Mouse (Mus musculus) midbrain, embryonic 14.5 days (tissue): ENCODE measurements around the gene Med26. TPM values are rescaled to one million over a fixed set of nuclear protein-coding genes. Genes with fewer than 3 reads are reported as not detected.
A peak's percentile ranks its signal among the peaks of the same experiment; 100 is the strongest.

Experiments used
- ATAC-seq: fragments of 200-750 bp; cut with Nextera tagmentation; 2 replicates; pipeline ENCODE4 v1.8.0; 2017; ENCODE audit warnings: moderate number of reproducible peaks, moderate library complexity; ENCODE audit not compliant: low FRiP score, low TSS enrichment
- DNase-seq: peaks from one replicate; pipeline ENCODE4 v3.0.0-alpha.2; 2015
- H3K27ac ChIP-seq: fragments of 300-500 bp; sonication (generic); replicated peaks from 2 replicates; pipeline ENCODE4 v1.5.1; 2014; ENCODE audit warnings: mild to moderate bottlenecking, low read depth, low read length, moderate library complexity
- H3K27me3 ChIP-seq: fragments of 300-500 bp; sonication (generic); 2 replicates; pipeline ENCODE4 v1.6.1; 2014; ENCODE audit warnings: low read length, control low read depth, mixed read lengths; ENCODE audit not compliant: control insufficient read depth, insufficient read depth
- H3K36me3 ChIP-seq: fragments of 300-500 bp; sonication (generic); 2 replicates; pipeline ENCODE4 v1.6.1; 2014; ENCODE audit warnings: low read length, control low read depth; ENCODE audit not compliant: control insufficient read depth, insufficient read depth
- H3K4me1 ChIP-seq: fragments of 300-500 bp; sonication (generic); 2 replicates; pipeline ENCODE4 v1.6.1; 2014; ENCODE audit warnings: mild to moderate bottlenecking, antibody characterized with exemption, low read length, control low read depth; ENCODE audit not compliant: control insufficient read depth, insufficient read depth
- H3K4me2 ChIP-seq: fragments of 300-500 bp; sonication (generic); 2 replicates; pipeline ENCODE4 v1.6.1; 2014; ENCODE audit warnings: mild to moderate bottlenecking, low read length, moderate library complexity
- H3K4me3 ChIP-seq: fragments of 300-500 bp; sonication (generic); replicated peaks from 2 replicates; pipeline ENCODE4 v1.5.1; 2014; ENCODE audit warnings: low read depth, low read length
- H3K9ac ChIP-seq: fragments of 300-500 bp; sonication (generic); replicated peaks from 2 replicates; pipeline ENCODE4 v1.6.1; 2014; ENCODE audit warnings: mild to moderate bottlenecking, low read length, moderate library complexity
- H3K9me3 ChIP-seq: fragments of 300-500 bp; sonication (generic); 2 replicates; pipeline ENCODE4 v1.6.1; 2016; ENCODE audit warnings: low read length, control low read depth, mixed read lengths; ENCODE audit not compliant: control insufficient read depth
- WGBS: fragments of 180-500 bp; shearing (Covaris S2); extraction: QIAGEN DNeasy Blood & Tissue Kit; methylation state at CpG from one replicate; pipeline ENCODE4 v1.1.7; 2014; 5-methylcytosine and 5-hydroxymethylcytosine counted together
- polyA plus RNA-seq: library from polyadenylated mRNA; unstranded; fragments of >200 nt; fragmentation: Nextera tagmentation; extraction: Ambion mirVana; gene quantifications from 2 replicates; pipeline ENCODE4 v1.2.1, GENCODE M21; 2014

Med26 gene
- polyA plus RNA-seq, 1 experiment from 2014 or later, result 16.4 TPM

GRCm38 (mm10) chr8:72497911-72498310 is 50.2 kb downstream of the Med26 start:
- H3K4me1 ChIP-seq, result peaks cover 15% of the 10 kb centered on the region
- ATAC-seq, result no peak
- no peak overlapping the region for H3K9ac ChIP-seq
- no peak overlapping the region for H3K4me3 ChIP-seq
- 90% methylated on average over 1 of the region's 1 CpGs for WGBS
- H3K9me3 ChIP-seq, result no peaks in the 10 kb centered on the region
- DNase-seq, result no peak
- no peak overlapping the region for H3K27ac ChIP-seq
- H3K4me2 ChIP-seq, result no peak overlapping the region
- peaks cover 23% of the 10 kb centered on the region for H3K36me3 ChIP-seq
- no peaks in the 10 kb centered on the region for H3K27me3 ChIP-seq

- ATAC-seq, result no peak
Measured at GRCm38 (mm10) chr8:72496217-72496616, 51.9 kb downstream of the Med26 start.

DNA sequence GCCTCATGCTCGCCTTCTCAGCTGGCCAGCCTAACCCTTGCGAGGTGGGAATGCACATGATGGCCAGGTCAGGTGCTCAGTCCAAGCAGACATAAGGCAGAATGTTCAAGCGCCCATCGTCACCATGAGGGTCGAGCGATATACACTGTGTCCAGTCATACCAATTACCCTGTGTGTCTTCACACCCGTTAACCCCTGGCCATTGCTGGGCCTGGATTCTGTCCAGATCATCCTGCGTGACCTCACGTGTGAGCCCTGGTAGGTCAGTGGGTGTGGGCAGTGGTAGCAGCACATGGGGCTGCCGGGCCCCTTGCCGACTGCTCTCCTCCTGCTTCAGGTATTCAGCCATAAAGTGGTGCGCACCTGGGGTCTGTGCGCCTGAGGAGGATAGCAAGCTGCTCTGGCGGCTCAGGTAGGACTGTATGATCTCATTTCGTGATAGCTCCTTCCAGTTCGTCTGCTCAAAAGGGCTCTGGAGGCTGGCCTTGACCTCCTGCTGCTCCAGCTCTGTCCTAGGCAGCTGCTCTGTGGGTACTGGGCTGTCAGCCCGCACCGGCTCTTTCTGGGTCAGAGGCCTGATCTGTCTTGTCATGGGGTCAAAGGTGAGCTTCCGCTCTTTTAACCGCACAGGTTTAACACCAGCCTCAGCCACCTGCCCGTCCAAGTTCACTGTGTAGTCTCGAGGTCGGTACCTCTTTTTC is 52.5 kb downstream of the Med26 start:
- Histone ChIP-seq H3K27ac (no peak overlapping the region), H3K27me3 (no peaks in the 10 kb centered on the region), H3K9ac (no peak overlapping the region), H3K4me1 (peaks cover 22% of the 10 kb centered on the region), H3K4me3 (no peak overlapping the region), H3K36me3 (peaks cover 23% of the 10 kb centered on the region), H3K9me3 (no peaks in the 10 kb centered on the region), H3K4me2 (no peak overlapping the region)
- WGBS, result 90% methylated on average over 23 of the region's 23 CpGs
- ATAC-seq (no peak), DNase-seq (no peak)

More at GRCm38 (mm10) chr8:72496217-72496616, 51.9 kb downstream of the Med26 start:
- Histone ChIP-seq H3K27me3 (no peaks in the 10 kb centered on the region), H3K4me2 (no peak overlapping the region), H3K9me3 (no peaks in the 10 kb centered on the region), H3K36me3 (peaks cover 23% of the 10 kb centered on the region), H3K27ac (no peak overlapping the region), H3K4me1 (peaks cover 20% of the 10 kb centered on the region), H3K4me3 (no peak overlapping the region), H3K9ac (no peak overlapping the region)
- 88% methylated on average over 19 of the region's 19 CpGs for WGBS
- DNase-seq, result no peak

- Histone ChIP-seq H3K9ac (peak overlapping the region; percentile 65), H3K4me3 (peak overlapping the region; percentile 74), H3K9me3 (no peaks in the 10 kb centered on the region), H3K27ac (peak overlapping the region; percentile 76), H3K27me3 (no peaks in the 10 kb centered on the region), H3K4me2 (peak overlapping the region; percentile 80), H3K36me3 (peaks cover 23% of the 10 kb centered on the region), H3K4me1 (peaks cover 22% of the 10 kb centered on the region)
- no peak for ATAC-seq
- WGBS, result 13% methylated on average over 8 of the region's 8 CpGs
- no peak for DNase-seq
Measured at GRCm38 (mm10) chr8:72493381-72493780, 54.7 kb downstream of the Med26 start.

- peak; percentile 100 for DNase-seq
- H3K4me1 ChIP-seq, result peaks cover 22% of the 10 kb centered on the region
- H3K36me3 ChIP-seq, result peaks cover 27% of the 10 kb centered on the region
- H3K9me3 ChIP-seq, result no peaks in the 10 kb centered on the region
- peak overlapping the region; percentile 74 for H3K4me3 ChIP-seq
- H3K9ac ChIP-seq, result peak overlapping the region; percentile 77
- WGBS, result under 1% methylated on average over 47 of the region's 56 CpGs
- peak overlapping the region; percentile 83 for H3K4me2 ChIP-seq
- peak; percentile 99 for ATAC-seq
- peak overlapping the region; percentile 81 for H3K27ac ChIP-seq
- H3K27me3 ChIP-seq, result no peaks in the 10 kb centered on the region
Measured at GRCm38 (mm10) chr8:72492622-72493081, 55.4 kb downstream of the Med26 start.

DNA sequence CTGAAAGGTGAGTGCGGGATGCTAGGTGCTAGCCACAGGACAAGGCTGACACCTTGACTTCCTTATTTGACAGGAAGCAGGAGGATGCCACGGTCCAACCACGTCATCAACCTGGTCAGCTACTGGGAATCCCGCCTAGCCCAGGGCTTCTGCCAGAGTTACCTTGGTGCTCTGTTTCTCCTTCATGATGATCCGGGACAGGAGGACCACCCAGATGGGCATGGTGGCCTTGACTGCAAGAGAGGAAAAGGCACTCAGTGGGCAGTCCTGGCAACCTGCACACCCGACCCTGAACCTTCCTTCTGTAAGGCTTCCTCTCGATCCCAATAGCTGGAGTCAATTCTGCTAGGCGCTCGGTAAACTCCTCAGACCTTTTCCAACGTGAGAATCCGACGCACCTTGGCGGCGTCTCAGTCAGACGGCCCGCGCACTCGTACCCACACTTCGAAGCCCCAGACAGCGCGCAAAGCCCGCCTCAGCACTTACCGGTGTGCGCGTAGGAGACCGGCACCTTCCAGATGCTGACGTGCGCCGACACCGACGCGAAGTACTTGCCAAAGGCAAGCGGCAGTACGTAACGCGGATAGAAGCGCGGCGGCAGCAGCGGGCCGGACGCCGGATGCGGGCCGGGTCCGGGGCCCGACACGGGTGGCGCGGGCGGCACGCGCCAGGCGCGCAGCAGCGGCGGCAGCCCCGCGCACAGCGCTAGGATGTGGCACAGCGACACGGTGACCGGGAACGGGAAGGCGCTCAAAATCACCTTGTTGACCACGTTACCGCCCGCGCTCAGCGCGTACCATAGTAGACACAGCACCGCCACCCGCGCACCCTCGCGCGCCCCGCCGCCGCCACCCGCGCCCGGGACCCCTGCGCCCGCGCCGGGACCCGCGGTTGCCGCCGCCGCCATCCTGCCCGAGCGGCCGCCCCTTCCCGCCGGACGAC is 56.1 kb downstream of the Med26 start, which contains the start of gene Slc35e1:
TSS of gene Slc35e1 (minus strand) at position 935 of the 942 bp plus-strand sequence.
- Histone ChIP-seq H3K27me3 (no peaks in the 10 kb centered on the region), H3K4me3 (peak within 1 kb of the TSS; percentile 74), H3K4me2 (peak within 1 kb of the TSS; percentile 83), H3K27ac (peak within 1 kb of the TSS; percentile 81), H3K9ac (peak within 1 kb of the TSS; percentile 77), H3K9me3 (no peaks in the 10 kb centered on the region), H3K36me3 (peaks cover 32% of the 10 kb centered on the region), H3K4me1 (peaks cover 22% of the 10 kb centered on the region)
- WGBS, result under 1% methylated on average over 96 of the region's 98 CpGs
- DNase-seq (no peak), ATAC-seq (peak; percentile 72)

GRCm38 (mm10) chr8:72491017-72491416 is 57.1 kb downstream of the Med26 start:
- WGBS, result 80% methylated on average over 2 of the region's 2 CpGs
- no peaks in the 10 kb centered on the region for H3K27me3 ChIP-seq
- H3K4me2 ChIP-seq, result peak overlapping the region; percentile 83
- ATAC-seq, result no peak
- peaks cover 22% of the 10 kb centered on the region for H3K4me1 ChIP-seq
- H3K9me3 ChIP-seq, result no peaks in the 10 kb centered on the region
- no peak overlapping the region for H3K9ac ChIP-seq
- no peak overlapping the region for H3K27ac ChIP-seq
- DNase-seq, result no peak
- no peak overlapping the region; the same call in 1 of the 2 replicates for H3K4me3 ChIP-seq
- H3K36me3 ChIP-seq, result peaks cover 27% of the 10 kb centered on the region

DNA sequence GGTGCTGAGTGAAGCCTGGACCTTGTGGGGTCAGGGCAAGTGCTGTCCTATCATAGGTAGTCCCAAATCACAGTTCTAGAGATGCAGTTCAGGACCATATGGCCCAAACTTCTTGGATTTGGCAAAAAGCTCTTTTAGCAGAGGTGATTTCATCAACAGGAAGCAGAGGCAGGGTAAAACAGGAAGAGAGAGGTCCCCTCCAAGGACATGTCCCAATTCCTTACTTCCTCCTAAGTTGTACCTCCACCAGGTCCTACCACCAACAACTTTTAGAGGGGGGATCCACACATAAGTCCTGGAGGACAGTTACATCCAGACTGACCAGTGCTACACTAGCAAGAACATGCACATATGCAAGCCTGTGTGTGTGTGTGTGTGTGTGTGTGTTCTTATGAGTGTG is 61.1 kb downstream of the Med26 start:
- H3K27ac ChIP-seq, result no peak overlapping the region
- peaks cover 36% of the 10 kb centered on the region for H3K36me3 ChIP-seq
- DNase-seq, result no peak

More for the DNA sequence above, 61.1 kb downstream of the Med26 start:
- no peaks in the 10 kb centered on the region for H3K9me3 ChIP-seq
- peaks cover 8% of the 10 kb centered on the region for H3K4me1 ChIP-seq
- H3K27me3 ChIP-seq, result no peaks in the 10 kb centered on the region
- H3K4me3 ChIP-seq, result no peak overlapping the region
- no peak for ATAC-seq
- no peak overlapping the region for H3K9ac ChIP-seq
- no peak overlapping the region for H3K4me2 ChIP-seq
